Mouse (Mus musculus) lung, postnatal 0 days (tissue): ENCODE measurements around the gene Gnai2.

Experiments
- CTCF ChIP-seq: IDR thresholded peaks from 2 replicates; pipeline ENCODE4 v1.5.1; 2016; ENCODE audit warnings: antibody characterized with exemption, mild to moderate bottlenecking
- EP300 ChIP-seq: IDR thresholded peaks from 2 replicates; pipeline ENCODE4 v1.6.1; 2016; ENCODE audit warnings: antibody characterized with exemption, mild to moderate bottlenecking, control low read depth

- no peak for TF ChIP-seq CTCF
- no peak for TF ChIP-seq EP300
Observed at GRCm38 (mm10) chr9:107577871-107578270, 57.3 kb downstream of the Gnai2 start.
